Mouse (Mus musculus) MEL (cell line): ENCODE results near the gene Nxph3. TPM values are rescaled to one million over a fixed set of nuclear protein-coding genes. Genes with fewer than 3 reads are reported as not detected.
A peak's percentile ranks its signal among the peaks of the same experiment; 100 is the strongest.

Source experiments
- DNase-seq: peaks from one replicate; pipeline ENCODE4 v3.0.0; 2011; ENCODE audit warnings: low read depth, low spot score
- H3K27ac ChIP-seq: 2 replicates; pipeline ENCODE4 v1.5.1; 2012; ENCODE audit warnings: low read depth, mild to moderate bottlenecking, control low read depth, low read length, moderate library complexity; ENCODE audit not compliant: control insufficient read depth
- H3K27me3 ChIP-seq, 2 experiments: fragments of 150-350 bp in 1 of 2; sonication (generic) in 1 of 2; 2 replicates each; pipeline ENCODE4 v1.6.1; 2012; ENCODE audit warnings: low read length in 2 of 2, mild to moderate bottlenecking in 2 of 2, improper control_type of control experiment in 1 of 2, moderate library complexity in 1 of 2; ENCODE audit not compliant: insufficient read depth in 2 of 2, control insufficient read depth in 1 of 2
- H3K36me3 ChIP-seq, 2 experiments: 2 replicates each; pipeline ENCODE4 v1.6.1; 2012 to 2014; ENCODE audit warnings: low read length in 2 of 2, improper control_type of control experiment in 1 of 2, inconsistent platforms in 1 of 2, mild to moderate bottlenecking in 1 of 2; ENCODE audit not compliant: insufficient read depth in 2 of 2, control insufficient read depth in 1 of 2
- H3K4me1 ChIP-seq, 2 experiments: fragments of 150-350 bp in 1 of 2; sonication (generic) in 1 of 2; 2 replicates each; pipeline ENCODE4 v1.6.1; 2012; ENCODE audit warnings: low read length in 2 of 2, improper control_type of control experiment in 1 of 2, mild to moderate bottlenecking in 1 of 2; ENCODE audit not compliant: insufficient read depth in 2 of 2, control insufficient read depth in 1 of 2
- H3K4me3 ChIP-seq, 2 experiments: fragments of 150-350 bp in 1 of 2; sonication (generic) in 1 of 2; 2 replicates each; pipeline ENCODE4 v1.5.1; 2012; ENCODE audit warnings: low read depth in 2 of 2, low read length in 2 of 2, mild to moderate bottlenecking in 2 of 2, moderate library complexity in 2 of 2, control low read depth in 1 of 2, improper control_type of control experiment in 1 of 2; ENCODE audit not compliant: control insufficient read depth in 1 of 2, insufficient read depth in 1 of 2
- H3K79me2 ChIP-seq: 2 replicates; pipeline ENCODE4 v1.6.1; 2012; ENCODE audit warnings: mild to moderate bottlenecking, low read length, moderate library complexity; ENCODE audit not compliant: control insufficient read depth, poor library complexity, insufficient read depth
- H3K9ac ChIP-seq: 2 replicates; pipeline ENCODE4 v1.6.1; 2012; ENCODE audit warnings: low read depth, mild to moderate bottlenecking, control low read depth, low read length, moderate library complexity; ENCODE audit not compliant: control insufficient read depth, poor library complexity, severe bottlenecking
- H3K9me3 ChIP-seq: fragments of 150-350 bp; sonication (generic); replicated peaks from 2 replicates; pipeline ENCODE4 v1.6.1; 2012; ENCODE audit warnings: mild to moderate bottlenecking, low read length, improper control_type of control experiment, moderate library complexity; ENCODE audit not compliant: insufficient read depth
- CHD1 ChIP-seq: IDR thresholded peaks from 2 replicates; pipeline ENCODE4 v1.6.1; 2012; ENCODE audit warnings: low read depth, mild to moderate bottlenecking, inconsistent platforms, low read length, improper control_type of control experiment
- CTCF ChIP-seq, 3 experiments: IDR thresholded peaks in 2 of 3; conservative IDR thresholded peaks in 1 of 3; 2 replicates each; pipeline ENCODE4 v1.5.1; 2011 to 2012; ENCODE audit warnings: low read length in 3 of 3, low read depth in 2 of 3, mild to moderate bottlenecking in 2 of 3, improper control_type of control experiment in 1 of 3, inconsistent platforms in 1 of 3, mixed read lengths in 1 of 3, moderate library complexity in 1 of 3; ENCODE audit not compliant: control insufficient read depth in 1 of 3, insufficient read depth in 1 of 3, poor library complexity in 1 of 3, severe bottlenecking in 1 of 3
- E2F4 ChIP-seq: IDR thresholded peaks from 2 replicates; pipeline ENCODE4 v1.6.1; 2011; ENCODE audit warnings: low read depth, low read length, improper control_type of control experiment, borderline replicate concordance
- EP300 ChIP-seq, 2 experiments: IDR thresholded peaks; 2 replicates each; pipeline ENCODE4 v1.6.1; 2011; ENCODE audit warnings: improper control_type of control experiment in 2 of 2, low read length in 2 of 2, low read depth in 1 of 2, mild to moderate bottlenecking in 1 of 2
- ETS1 ChIP-seq: IDR thresholded peaks from 2 replicates; pipeline ENCODE4 v1.6.1; 2012; ENCODE audit warnings: low read depth, mild to moderate bottlenecking, inconsistent platforms, low read length, improper control_type of control experiment, moderate library complexity
- HCFC1 ChIP-seq: IDR thresholded peaks from 2 replicates; pipeline ENCODE4 v1.6.1; 2012; ENCODE audit warnings: low read depth, mild to moderate bottlenecking, inconsistent platforms, low read length, improper control_type of control experiment, moderate library complexity
- JUND ChIP-seq: IDR thresholded peaks from 2 replicates; pipeline ENCODE4 v1.6.1; 2011; ENCODE audit warnings: low read depth, mild to moderate bottlenecking, improper control_type of control experiment, low read length
- POLR2A ChIP-seq, 2 experiments: IDR thresholded peaks; 2 replicates each; pipeline ENCODE4 v1.6.1; 2011 to 2012; ENCODE audit warnings: low read length in 2 of 2, mild to moderate bottlenecking in 2 of 2, control low read depth in 1 of 2, improper control_type of control experiment in 1 of 2, low read depth in 1 of 2, moderate library complexity in 1 of 2; ENCODE audit not compliant: control insufficient read depth in 1 of 2, insufficient read depth in 1 of 2, poor library complexity in 1 of 2
- POLR2AphosphoS2 ChIP-seq: IDR thresholded peaks from 2 replicates; pipeline ENCODE4 v1.6.1; 2011; ENCODE audit warnings: low read length, improper control_type of control experiment
- RAD21 ChIP-seq: IDR thresholded peaks from 2 replicates; pipeline ENCODE4 v1.6.1; 2011; ENCODE audit warnings: mild to moderate bottlenecking, low read depth, low read length, improper control_type of control experiment
- RCOR1 ChIP-seq: IDR thresholded peaks from 2 replicates; pipeline ENCODE4 v1.6.1; 2012; ENCODE audit warnings: low read depth, mild to moderate bottlenecking, inconsistent platforms, low read length, improper control_type of control experiment
- SIN3A ChIP-seq: IDR thresholded peaks from 2 replicates; pipeline ENCODE4 v1.6.1; 2012; ENCODE audit warnings: low read length, improper control_type of control experiment, inconsistent platforms
- SMC3 ChIP-seq: IDR thresholded peaks from 2 replicates; pipeline ENCODE4 v1.6.1; 2011; ENCODE audit warnings: low read depth, low read length, improper control_type of control experiment
- TCF12 ChIP-seq: IDR thresholded peaks from 2 replicates; pipeline ENCODE4 v1.6.1; 2014; ENCODE audit warnings: low read depth, mild to moderate bottlenecking, inconsistent platforms, low read length, improper control_type of control experiment, moderate library complexity
- USF1 ChIP-seq: IDR thresholded peaks from 2 replicates; pipeline ENCODE4 v1.6.1; 2014; ENCODE audit warnings: low read depth, mild to moderate bottlenecking, inconsistent platforms, low read length, improper control_type of control experiment, moderate library complexity
- ZMIZ1 ChIP-seq: IDR thresholded peaks from 2 replicates; pipeline ENCODE4 v1.6.1; 2012; ENCODE audit warnings: low read depth, mild to moderate bottlenecking, inconsistent platforms, low read length, improper control_type of control experiment, moderate library complexity
- polyA plus RNA-seq, 2 experiments: library from polyadenylated mRNA; stranded (reverse) in 1 of 2; unstranded in 1 of 2; fragments of >175 nt in 1 of 2; fragments of >200 nt in 1 of 2; gene quantifications; 2 replicates each; pipeline versions ENCODE4 v1.2.1 to v1.2.4; 2012; ENCODE audit warnings: low replicate concordance in 2 of 2, low read depth in 1 of 2; ENCODE audit not compliant: insufficient read length in 2 of 2, insufficient read depth in 1 of 2, missing spikeins in 1 of 2
- total RNA-seq: library from RNA; depleted of rRNA; stranded (reverse); fragments of 300-350 nt; gene quantifications from 2 replicates; pipeline ENCODE4 v1.2.3, GENCODE M21; 2012

Nxph3 gene
- total and polyA plus RNA-seq, 3 experiments = not detected

- TF ChIP-seq CTCF (IDR thresholded peaks at IDR 0.05 in 2 of 3, conservative IDR thresholded peaks at IDR 0.05 in 1 of 3; ENCODE audit: control insufficient read depth in 1 of 3, insufficient read depth in 1 of 3, low read depth in 2 of 3, low read length in 3 of 3, poor library complexity in 1 of 3, severe bottlenecking in 1 of 3) (no peak), POLR2AphosphoS2 (no peak), E2F4 (no peak), POLR2A (IDR thresholded peaks at IDR 0.05; ENCODE audit: control insufficient read depth in 1 of 2, insufficient read depth in 1 of 2, low read depth in 1 of 2, low read length in 2 of 2, poor library complexity in 1 of 2) (no peak), CHD1 (no peak), EP300 (IDR thresholded peaks at IDR 0.05; ENCODE audit: low read depth in 1 of 2, low read length in 2 of 2) (no peak), TCF12 (no peak), ETS1 (no peak), ZMIZ1 (no peak), HCFC1 (no peak), SIN3A (no peak), USF1 (no peak)
- no peaks in the 10 kb centered on the region for H3K27me3 ChIP-seq
These were observed 3.7 kb downstream of the Nxph3 start for GRCm38 (mm10) chr11:95510631-95511030.

GRCm38 (mm10) chr11:95509126-95509717, 5.1 kb downstream of the Nxph3 start:
- H3K27me3 ChIP-seq = no peaks in the 10 kb centered on the region
- H3K79me2 ChIP-seq = no peaks in the 10 kb centered on the region
- no peaks in the 10 kb centered on the region for H3K9me3 ChIP-seq
- H3K9ac ChIP-seq = no peak overlapping the region
- peak; percentile 57 for DNase-seq
- TF ChIP-seq RAD21 (peak; percentile 45), SMC3 (peak; percentile 61), RCOR1 (no peak), CTCF (IDR thresholded peaks at IDR 0.05 in 2 of 3, conservative IDR thresholded peaks at IDR 0.05 in 1 of 3; ENCODE audit: control insufficient read depth in 1 of 3, insufficient read depth in 1 of 3, low read depth in 2 of 3, low read length in 3 of 3, poor library complexity in 1 of 3, severe bottlenecking in 1 of 3) (peak; percentile 67 to 78 (median 71)), JUND (no peak)
- H3K36me3 ChIP-seq = no peaks in the 10 kb centered on the region
- H3K4me1 ChIP-seq = 0 out of 4 replicates have a peak, but pooled peaks cover 0 to 4% of the 10 kb centered on the region in 2 experiments
- H3K27ac ChIP-seq = no peak overlapping the region
- no peak overlapping the region for H3K4me3 ChIP-seq

More at GRCm38 (mm10) chr11:95510631-95511030, 3.7 kb downstream of the Nxph3 start:
- Histone ChIP-seq H3K9ac (no peak overlapping the region), H3K4me1 (0 out of 4 replicates have a peak, but pooled peaks cover 0 to 4% of the 10 kb centered on the region in 2 experiments), H3K9me3 (no peaks in the 10 kb centered on the region), H3K4me3 (no peak overlapping the region), H3K79me2 (no peaks in the 10 kb centered on the region), H3K36me3 (no peaks in the 10 kb centered on the region), H3K27ac (no peak overlapping the region)
- DNase-seq = no peak
